Mouse (Mus musculus): Measurements from ENCODE around the gene Fkbp15. TPM values are rescaled to one million over a fixed set of nuclear protein-coding genes. Genes with fewer than 3 reads are reported as not detected.

Fkbp15 gene
- total RNA-seq, 1 experiment = 20.7 TPM

- no peaks in the 10 kb centered on the region; a peak in 1 of 4 replicates for H3K4me1 ChIP-seq (ENCODE audit: control insufficient read depth in 2 of 2, insufficient read depth in 2 of 2, low read length in 2 of 2, poor library complexity in 1 of 2)
- no peak overlapping the region for H3K27ac ChIP-seq (ENCODE audit: insufficient read depth, low read depth, low read length, poor library complexity, severe bottlenecking)
- in situ Hi-C loops (cut with MboI; ENCODE audit: low sequenced_read_pairs in 2 of 2, unreplicated experiment in 2 of 2) = no loop called here
- no peak overlapping the region for H3K4me3 ChIP-seq (ENCODE audit: insufficient read depth in 1 of 2, low read depth in 1 of 2, low read length in 2 of 2, poor library complexity in 1 of 2, severe bottlenecking in 1 of 2)
- peaks cover 14% of the 10 kb centered on the region for H3K36me3 ChIP-seq (ENCODE audit: control insufficient read depth, insufficient read depth, low read length, poor library complexity, severe bottlenecking)
- no peak overlapping the region for H3K9ac ChIP-seq (ENCODE audit: insufficient read depth, low read depth, low read length, poor library complexity, severe bottlenecking)
- TF ChIP-seq ZC3H11A (IDR thresholded peaks at IDR 0.05; ENCODE audit: borderline replicate concordance, low read depth, low read length) (no peak), CHD2 (IDR thresholded peaks at IDR 0.05; ENCODE audit: low read depth, low read length) (no peak), MAFK (IDR thresholded peaks at IDR 0.05; ENCODE audit: insufficient read depth, low read depth, low read length) (no peak), ZNF384 (IDR thresholded peaks at IDR 0.05; ENCODE audit: low read depth, low read length) (no peak), HCFC1 (IDR thresholded peaks at IDR 0.05; ENCODE audit: borderline replicate concordance, insufficient read depth, low read length) (no peak)
- no peak for DNase-seq (ENCODE audit: low read depth, low spot score)
- no peaks in the 10 kb centered on the region for H3K9me3 ChIP-seq (ENCODE audit: control insufficient read depth, insufficient read depth, low read depth, low read length)
These were observed 31.5 kb upstream of the Fkbp15 start for GRCm38 (mm10) chr4:62391892-62392291.

GRCm38 (mm10) chr4:62389592-62390512 is 29.5 kb upstream of the Fkbp15 start:
- Histone ChIP-seq H3K27ac (ENCODE audit: insufficient read depth, low read depth, low read length, poor library complexity, severe bottlenecking) (no peak overlapping the region), H3K9me3 (ENCODE audit: control insufficient read depth, insufficient read depth, low read depth, low read length) (no peaks in the 10 kb centered on the region), H3K9ac (ENCODE audit: insufficient read depth, low read depth, low read length, poor library complexity, severe bottlenecking) (no peak overlapping the region), H3K36me3 (ENCODE audit: control insufficient read depth, insufficient read depth, low read length, poor library complexity, severe bottlenecking) (peaks cover 13% of the 10 kb centered on the region), H3K4me3 (ENCODE audit: insufficient read depth in 1 of 2, low read depth in 1 of 2, low read length in 2 of 2, poor library complexity in 1 of 2, severe bottlenecking in 1 of 2) (no peak overlapping the region), H3K4me1 (ENCODE audit: control insufficient read depth in 2 of 2, insufficient read depth in 2 of 2, low read length in 2 of 2, poor library complexity in 1 of 2) (no peaks in the 10 kb centered on the region; a peak in 1 of 4 replicates)
- no peak for DNase-seq (ENCODE audit: low read depth, low spot score)
- TF ChIP-seq HCFC1 (IDR thresholded peaks at IDR 0.05; ENCODE audit: borderline replicate concordance, insufficient read depth, low read length) = no peak
- TF ChIP-seq ZNF384 (IDR thresholded peaks at IDR 0.05; ENCODE audit: low read depth, low read length) = no peak
- no peak for TF ChIP-seq MAFK (IDR thresholded peaks at IDR 0.05; ENCODE audit: insufficient read depth, low read depth, low read length)
- TF ChIP-seq CHD2 (IDR thresholded peaks at IDR 0.05; ENCODE audit: low read depth, low read length) = no peak
- no peak for TF ChIP-seq ZC3H11A (IDR thresholded peaks at IDR 0.05; ENCODE audit: borderline replicate concordance, low read depth, low read length)
- in situ Hi-C loops (cut with MboI; ENCODE audit: low sequenced_read_pairs in 2 of 2, unreplicated experiment in 2 of 2) = no loop called here

- peaks cover 10% of the 10 kb centered on the region for H3K36me3 ChIP-seq (ENCODE audit: control insufficient read depth, insufficient read depth, low read length, poor library complexity, severe bottlenecking)
- H3K9me3 ChIP-seq (ENCODE audit: control insufficient read depth, insufficient read depth, low read depth, low read length) = no peaks in the 10 kb centered on the region
- DNase-seq (ENCODE audit: low read depth, low spot score) = no peak
- in situ Hi-C loops (cut with MboI; ENCODE audit: low sequenced_read_pairs in 2 of 2, unreplicated experiment in 2 of 2) = no loop called here
- TF ChIP-seq MAFK (IDR thresholded peaks at IDR 0.05; ENCODE audit: insufficient read depth, low read depth, low read length) (no peak), ZC3H11A (IDR thresholded peaks at IDR 0.05; ENCODE audit: borderline replicate concordance, low read depth, low read length) (no peak), CHD2 (IDR thresholded peaks at IDR 0.05; ENCODE audit: low read depth, low read length) (no peak), HCFC1 (IDR thresholded peaks at IDR 0.05; ENCODE audit: borderline replicate concordance, insufficient read depth, low read length) (no peak), ZNF384 (IDR thresholded peaks at IDR 0.05; ENCODE audit: low read depth, low read length) (no peak)
- H3K9ac ChIP-seq (ENCODE audit: insufficient read depth, low read depth, low read length, poor library complexity, severe bottlenecking) = no peak overlapping the region
- H3K27ac ChIP-seq (ENCODE audit: insufficient read depth, low read depth, low read length, poor library complexity, severe bottlenecking) = no peak overlapping the region; the same call in 1 of the 2 replicates
- H3K4me1 ChIP-seq (ENCODE audit: control insufficient read depth in 2 of 2, insufficient read depth in 2 of 2, low read length in 2 of 2, poor library complexity in 1 of 2) = no peaks in the 10 kb centered on the region; a peak in 1 of 4 replicates
- H3K4me3 ChIP-seq (ENCODE audit: insufficient read depth in 1 of 2, low read depth in 1 of 2, low read length in 2 of 2, poor library complexity in 1 of 2, severe bottlenecking in 1 of 2) = no peak overlapping the region
These were observed 25.1 kb upstream of the Fkbp15 start for GRCm38 (mm10) chr4:62385439-62385838.

GRCm38 (mm10) chr4:62384159-62384558 is 23.8 kb upstream of the Fkbp15 start:
- Histone ChIP-seq H3K36me3 (ENCODE audit: control insufficient read depth, insufficient read depth, low read length, poor library complexity, severe bottlenecking) (peaks cover 10% of the 10 kb centered on the region), H3K4me3 (ENCODE audit: insufficient read depth in 1 of 2, low read depth in 1 of 2, low read length in 2 of 2, poor library complexity in 1 of 2, severe bottlenecking in 1 of 2) (no peak overlapping the region), H3K4me1 (ENCODE audit: control insufficient read depth in 2 of 2, insufficient read depth in 2 of 2, low read length in 2 of 2, poor library complexity in 1 of 2) (peaks cover 0 to 2% of the 10 kb centered on the region in 2 experiments; a peak in 1 of 4 replicates), H3K9me3 (ENCODE audit: control insufficient read depth, insufficient read depth, low read depth, low read length) (no peaks in the 10 kb centered on the region), H3K9ac (ENCODE audit: insufficient read depth, low read depth, low read length, poor library complexity, severe bottlenecking) (no peak overlapping the region), H3K27ac (ENCODE audit: insufficient read depth, low read depth, low read length, poor library complexity, severe bottlenecking) (no peak overlapping the region)
- in situ Hi-C loops (cut with MboI; ENCODE audit: low sequenced_read_pairs in 2 of 2, unreplicated experiment in 2 of 2) = no loop called here
- DNase-seq (ENCODE audit: low read depth, low spot score) = no peak
- TF ChIP-seq ZC3H11A (IDR thresholded peaks at IDR 0.05; ENCODE audit: borderline replicate concordance, low read depth, low read length) = no peak
- TF ChIP-seq CHD2 (IDR thresholded peaks at IDR 0.05; ENCODE audit: low read depth, low read length) = no peak
